Mouse (Mus musculus) embryonic facial prominence, embryonic 14.5 days (tissue): ENCODE results near the gene Sft2d1. TPM values are rescaled to one million over a fixed set of nuclear protein-coding genes. Genes with fewer than 3 reads are reported as not detected.
"Not testable (repeated sequence)": the region's sequence is repeated elsewhere in the genome, so short reads cannot be mapped to it uniquely, and the experiment has no call there.

Experiments
- ATAC-seq: fragments of 200-750 bp; cut with Nextera tagmentation; 2 replicates; pipeline ENCODE4 v1.8.0; 2017; ENCODE audit warnings: low read depth, moderate number of reproducible peaks, moderate TSS enrichment
- DNase-seq: peaks from one replicate; pipeline ENCODE4 v3.0.0-alpha.2; 2015; ENCODE audit warnings: low spot score
- H3K27ac ChIP-seq: fragments of 300-500 bp; sonication (generic); replicated peaks from 2 replicates; pipeline ENCODE4 v1.5.1; 2014; ENCODE audit warnings: low read depth, mild to moderate bottlenecking, low read length, moderate library complexity
- H3K27me3 ChIP-seq: fragments of 300-500 bp; sonication (generic); replicated peaks from 2 replicates; pipeline ENCODE4 v1.6.1; 2014; ENCODE audit warnings: low read length; ENCODE audit not compliant: control insufficient read depth, insufficient read depth
- H3K36me3 ChIP-seq: fragments of 300-500 bp; sonication (generic); 2 replicates; pipeline ENCODE4 v1.6.1; 2014; ENCODE audit warnings: low read length, mixed read lengths; ENCODE audit not compliant: control insufficient read depth, insufficient read depth
- H3K4me1 ChIP-seq: fragments of 300-500 bp; sonication (generic); 2 replicates; pipeline ENCODE4 v1.6.1; 2014; ENCODE audit warnings: antibody characterized with exemption, low read length; ENCODE audit not compliant: control insufficient read depth, insufficient read depth
- H3K4me2 ChIP-seq: fragments of 300-500 bp; sonication (generic); 2 replicates; pipeline ENCODE4 v1.6.1; 2014; ENCODE audit warnings: low read depth, mild to moderate bottlenecking, low read length, moderate library complexity, mixed read lengths
- H3K4me3 ChIP-seq: fragments of 300-500 bp; sonication (generic); 2 replicates; pipeline ENCODE4 v1.5.1; 2014; ENCODE audit warnings: low read depth, mild to moderate bottlenecking, low read length
- H3K9ac ChIP-seq: fragments of 300-500 bp; sonication (generic); 2 replicates; pipeline ENCODE4 v1.6.1; 2014; ENCODE audit warnings: low read depth, mild to moderate bottlenecking, low read length, moderate library complexity, mixed read lengths
- H3K9me3 ChIP-seq: fragments of 300-500 bp; sonication (generic); 2 replicates; pipeline ENCODE4 v1.6.1; 2016; ENCODE audit warnings: low read length; ENCODE audit not compliant: control insufficient read depth
- WGBS: fragments of 180-500 bp; shearing (Covaris S2); extraction: QIAGEN DNeasy Blood & Tissue Kit; methylation state at CpG from one replicate; pipeline ENCODE4 v1.1.7; 2014; 5-methylcytosine and 5-hydroxymethylcytosine counted together
- polyA plus RNA-seq: library from polyadenylated mRNA; unstranded; fragments of >200 nt; fragmentation: Nextera tagmentation; extraction: Ambion mirVana; gene quantifications from 2 replicates; pipeline ENCODE4 v1.2.1, GENCODE M21; 2014

Gene Sft2d1
- 65.9 and 72.2 TPM in 2 replicates for polyA plus RNA-seq

- Histone ChIP-seq H3K36me3 (no peaks in the 10 kb centered on the region), H3K4me3 (peak within 1 kb of the TSS; percentile 74), H3K9ac (peak within 1 kb of the TSS; percentile 74), H3K9me3 (no peaks in the 10 kb centered on the region), H3K27me3 (no peaks in the 10 kb centered on the region), H3K4me2 (peak within 1 kb of the TSS; percentile 62), H3K27ac (peak within 1 kb of the TSS; percentile 69), H3K4me1 (peaks cover 12% of the 10 kb centered on the region)
- WGBS = 0% methylated on average over 20 of the region's 54 CpGs
- peak; percentile 97 for DNase-seq
- peak; percentile 96 for ATAC-seq
These were observed at the start of gene Sft2d1 for GRCm38 (mm10) chr17:8310838-8311614. Gene Sft2d1 (plus strand): TSS chr17:8311102.

GRCm38 (mm10) chr17:8264638-8265037 is 46.3 kb upstream of the Sft2d1 start:
- not testable (repeated sequence) for H3K4me1 ChIP-seq, H3K9ac ChIP-seq, H3K9me3 ChIP-seq, H3K27ac ChIP-seq, H3K4me3 ChIP-seq, H3K4me2 ChIP-seq, H3K36me3 ChIP-seq, ATAC-seq, H3K27me3 ChIP-seq
- peak; percentile 68 for DNase-seq
- WGBS = 12% methylated on average over 7 of the region's 7 CpGs

- Histone ChIP-seq H3K9ac (no peak overlapping the region), H3K36me3 (no peaks in the 10 kb centered on the region), H3K4me1 (no peaks in the 10 kb centered on the region), H3K4me2 (no peak overlapping the region), H3K4me3 (no peak overlapping the region), H3K9me3 (no peaks in the 10 kb centered on the region), H3K27ac (no peak overlapping the region), H3K27me3 (no peaks in the 10 kb centered on the region)
- DNase-seq (no peak), ATAC-seq (no peak; the same call in 1 of the 2 replicates)
- 50% methylated on average over 6 of the region's 6 CpGs for WGBS
These were observed 38.7 kb upstream of the Sft2d1 start for GRCm38 (mm10) chr17:8272054-8272749.

- ATAC-seq (no peak), DNase-seq (no peak)
- Histone ChIP-seq H3K27ac (no peak overlapping the region), H3K9me3 (no peaks in the 10 kb centered on the region), H3K4me3 (no peak overlapping the region), H3K36me3 (no peaks in the 10 kb centered on the region), H3K4me1 (no peaks in the 10 kb centered on the region), H3K9ac (no peak overlapping the region), H3K27me3 (no peaks in the 10 kb centered on the region), H3K4me2 (no peak overlapping the region)
- WGBS = 68% methylated on average over 6 of the region's 6 CpGs
These were observed 38.0 kb upstream of the Sft2d1 start for GRCm38 (mm10) chr17:8272951-8273350.

- H3K4me3 ChIP-seq = no peak overlapping the region
- WGBS = 76% methylated on average over 4 of the region's 4 CpGs
- DNase-seq (no peak), ATAC-seq (no peak)
- H3K36me3 ChIP-seq = no peaks in the 10 kb centered on the region
- no peak overlapping the region for H3K9ac ChIP-seq
- no peaks in the 10 kb centered on the region for H3K4me1 ChIP-seq
- no peaks in the 10 kb centered on the region for H3K9me3 ChIP-seq
- no peak overlapping the region for H3K27ac ChIP-seq
- no peaks in the 10 kb centered on the region for H3K27me3 ChIP-seq
- H3K4me2 ChIP-seq = no peak overlapping the region
These were observed 34.8 kb upstream of the Sft2d1 start for GRCm38 (mm10) chr17:8276071-8276470.

GRCm38 (mm10) chr17:8276680-8277079 is 34.2 kb upstream of the Sft2d1 start:
- no peak overlapping the region for H3K4me3 ChIP-seq
- WGBS = 74% methylated on average over 7 of the region's 7 CpGs
- DNase-seq (no peak), ATAC-seq (no peak)
- no peak overlapping the region for H3K9ac ChIP-seq
- no peak overlapping the region for H3K4me2 ChIP-seq
- no peaks in the 10 kb centered on the region for H3K36me3 ChIP-seq
- no peaks in the 10 kb centered on the region for H3K9me3 ChIP-seq
- H3K27me3 ChIP-seq = no peaks in the 10 kb centered on the region
- no peak overlapping the region for H3K27ac ChIP-seq
- H3K4me1 ChIP-seq = no peaks in the 10 kb centered on the region

GRCm38 (mm10) chr17:8277266-8277665 is 33.6 kb upstream of the Sft2d1 start:
- H3K9me3 ChIP-seq = no peaks in the 10 kb centered on the region
- DNase-seq (no peak), ATAC-seq (no peak)
- no peak overlapping the region for H3K4me3 ChIP-seq
- WGBS = 76% methylated on average over 3 of the region's 3 CpGs
- no peak overlapping the region for H3K27ac ChIP-seq
- H3K4me2 ChIP-seq = no peak overlapping the region
- H3K36me3 ChIP-seq = no peaks in the 10 kb centered on the region
- H3K27me3 ChIP-seq = no peaks in the 10 kb centered on the region
- no peak overlapping the region for H3K9ac ChIP-seq
- no peaks in the 10 kb centered on the region for H3K4me1 ChIP-seq

- Histone ChIP-seq H3K27ac (no peak overlapping the region), H3K36me3 (no peaks in the 10 kb centered on the region), H3K9me3 (no peaks in the 10 kb centered on the region), H3K4me3 (no peak overlapping the region), H3K27me3 (no peaks in the 10 kb centered on the region), H3K9ac (no peak overlapping the region), H3K4me2 (no peak overlapping the region), H3K4me1 (no peaks in the 10 kb centered on the region)
- no peak for DNase-seq
- WGBS = 65% methylated on average over 3 of the region's 3 CpGs
- ATAC-seq = no peak
These were observed 32.5 kb upstream of the Sft2d1 start for GRCm38 (mm10) chr17:8278356-8278755.
